Mouse (Mus musculus) kidney, postnatal 25 days (tissue): ENCODE measurements at regions not wholly inside any gene's neighbourhood (a gene's known extent, or its start where the extent isn't known, plus 50 kb on each side); places are given as distances from the start of the nearest gene placed in this dataset.

ENCODE experiments used
- DNase-seq, 2 experiments: peaks; one replicate each; pipeline ENCODE4 v3.0.0; 2021; ENCODE audit warnings: mixed read lengths in 2 of 2

DNA sequence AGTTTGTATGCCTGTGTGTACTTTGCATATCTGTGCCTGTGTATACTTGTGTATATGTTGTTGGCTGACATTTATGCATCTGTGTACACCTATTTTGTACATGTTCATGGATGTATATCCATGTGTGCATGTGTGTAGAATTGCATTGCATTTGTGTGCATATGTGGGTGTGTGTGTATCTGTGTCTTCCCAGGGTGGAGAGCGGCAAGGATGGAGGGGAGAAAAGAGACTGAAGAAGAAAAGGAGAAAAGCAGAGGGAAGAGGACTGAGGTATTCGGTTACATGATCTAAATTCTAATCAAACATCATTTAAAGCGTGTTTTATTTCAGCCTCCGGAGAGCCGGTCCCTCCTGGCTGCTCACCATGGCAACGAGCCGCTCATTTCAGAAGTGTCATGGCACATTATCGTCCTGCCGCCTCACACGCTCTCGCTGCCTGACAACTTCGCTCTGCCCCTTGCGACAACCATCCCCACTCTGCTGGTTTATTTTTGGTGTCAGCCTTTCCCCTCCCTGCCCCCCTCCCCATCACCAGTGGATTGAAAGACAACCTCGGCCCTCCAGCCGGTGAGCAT, 58.6 kb downstream of the Mrm1 start:
- DNase-seq = no peak

GRCm38 (mm10) chr11:84759478-84759986, 59.8 kb downstream of the Mrm1 start:
- DNase-seq = peak; percentile 34 to 51

GRCm38 (mm10) chr11:84752007-84752406, 67.3 kb downstream of the Mrm1 start:
- DNase-seq = peak in 1 of 2 experiments; percentile 12

GRCm38 (mm10) chr11:84749490-84750349, 69.6 kb downstream of the Mrm1 start:
- DNase-seq = peak in 1 of 2 experiments; percentile 8

- peak; percentile 7 to 42 for DNase-seq
These were observed 80.3 kb downstream of the Mrm1 start for GRCm38 (mm10) chr11:84738769-84739589.

DNA sequence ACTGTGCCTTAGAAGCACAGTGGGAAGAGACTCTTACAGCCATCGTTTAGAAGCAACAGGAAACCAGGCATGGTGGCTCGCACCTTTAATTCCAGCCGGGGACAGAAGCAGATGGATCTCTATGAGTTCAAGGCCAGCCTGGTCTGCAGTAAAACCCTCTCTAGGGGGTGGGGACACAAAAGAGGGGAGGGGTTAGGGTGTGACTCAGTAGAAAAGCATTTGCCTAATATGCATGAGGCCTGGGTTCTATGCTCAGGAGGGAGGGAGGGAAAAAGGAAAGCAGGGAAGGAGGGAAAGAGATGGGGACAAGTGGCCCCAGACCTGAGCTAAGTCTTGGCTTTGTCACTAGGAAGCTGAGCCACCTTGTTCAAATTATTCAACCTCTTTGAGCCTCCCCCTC, 81.2 kb downstream of the Mrm1 start:
- no peak for DNase-seq

- no peak for DNase-seq
These were observed 87.4 kb downstream of the Mrm1 start for GRCm38 (mm10) chr11:84731890-84732289.

DNA sequence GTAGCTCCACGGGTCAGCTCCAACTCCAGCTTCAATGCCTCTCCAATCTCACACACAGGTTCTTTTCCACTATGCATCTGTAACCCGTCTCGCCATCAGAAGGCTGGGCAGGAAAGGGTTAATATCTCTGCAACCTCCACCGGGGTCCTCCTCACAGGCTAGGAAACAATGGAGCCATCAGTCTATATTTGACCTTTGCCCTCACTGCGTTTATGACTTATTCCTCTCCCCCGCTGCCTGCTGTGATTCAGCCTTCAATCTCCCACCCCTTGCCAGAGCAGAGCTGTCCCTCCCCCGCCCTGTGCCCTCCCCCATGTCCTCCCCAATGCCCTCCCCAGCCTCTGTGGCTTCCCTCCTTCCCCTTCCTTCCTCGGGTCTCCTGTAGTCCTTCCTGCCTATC, 89.1 kb downstream of the Mrm1 start:
- no peak for DNase-seq

DNA sequence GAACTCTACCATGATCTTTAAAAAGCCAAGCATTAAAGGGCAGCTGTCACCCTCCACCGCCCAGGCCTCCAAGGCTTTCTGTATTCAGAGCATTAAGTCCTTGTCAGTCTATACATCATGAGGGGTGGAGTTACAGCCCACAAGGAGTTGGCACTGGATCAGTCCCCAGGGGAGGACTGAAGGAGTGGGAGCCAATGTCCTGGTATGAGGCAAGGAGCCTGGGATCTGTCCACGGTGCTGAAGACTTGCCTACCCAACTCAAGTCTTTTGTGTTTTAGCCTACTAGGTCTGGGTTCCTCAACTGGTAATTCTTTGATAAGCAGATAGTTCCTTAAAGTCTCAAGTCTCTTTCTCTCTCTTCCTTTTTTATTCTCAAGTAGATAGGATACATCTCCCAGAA, 90.1 kb downstream of the Mrm1 start:
- DNase-seq = peak; percentile 62 to 74

GRCm38 (mm10) chr11:84725936-84726613, 93.2 kb downstream of the Mrm1 start:
- no peak for DNase-seq

DNA sequence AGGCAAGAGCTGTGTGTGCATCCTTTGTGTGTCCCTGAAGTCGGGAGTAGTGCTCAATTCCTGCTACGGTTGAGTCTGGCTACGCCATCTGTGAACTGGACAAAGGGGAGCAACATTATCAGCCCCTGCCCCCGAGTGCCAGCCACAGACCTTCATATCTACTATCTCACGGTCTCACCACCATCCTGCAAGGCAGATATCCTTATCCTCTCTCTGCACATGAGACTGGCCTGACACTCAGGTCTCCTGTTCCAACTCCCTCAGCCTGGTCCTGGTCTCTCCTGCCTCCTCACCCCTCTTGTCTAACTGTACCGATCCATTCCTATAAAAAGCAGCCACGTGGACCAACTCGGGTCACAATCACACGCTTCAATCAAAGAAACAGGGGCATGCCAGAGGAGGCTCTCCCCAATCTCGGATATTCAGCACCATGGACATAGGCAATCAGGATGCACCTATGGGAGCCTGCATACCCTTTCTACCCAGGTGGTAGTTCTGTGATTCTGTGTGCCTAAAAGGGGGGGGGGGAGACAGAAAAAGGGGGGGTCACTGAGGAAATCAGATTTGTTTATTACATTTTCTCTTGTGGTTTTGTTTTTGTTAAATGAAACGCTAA, 94.0 kb downstream of the Mrm1 start:
- DNase-seq = no peak

- DNase-seq = peak in 1 of 2 experiments; percentile 23
These were observed 95.2 kb downstream of the Mrm1 start for GRCm38 (mm10) chr11:84724080-84724479.

- no peak for DNase-seq
These were observed 96.6 kb downstream of the Mrm1 start for GRCm38 (mm10) chr11:84722658-84723201.

DNA sequence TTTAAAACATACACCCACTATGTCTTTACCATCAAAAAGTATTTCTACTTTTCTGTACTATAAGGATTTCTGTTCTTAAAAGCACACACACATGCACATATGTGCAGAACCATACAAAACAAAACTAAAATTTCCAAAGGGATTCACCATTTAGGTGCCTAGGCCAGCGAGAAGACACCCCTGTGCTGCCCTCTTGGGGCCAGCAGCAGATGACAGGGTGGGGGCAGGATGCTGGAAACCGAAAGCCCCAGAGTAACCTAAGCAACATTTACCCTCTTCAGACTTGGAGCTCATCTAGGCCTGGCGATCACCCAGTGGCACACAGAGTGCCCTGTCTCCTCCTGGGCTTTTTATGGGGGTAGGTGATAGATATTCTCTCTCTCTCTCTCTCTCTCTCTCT, 97.3 kb downstream of the Mrm1 start:
- no peak for DNase-seq

- DNase-seq = no peak
These were observed 98.2 kb downstream of the Mrm1 start for GRCm38 (mm10) chr11:84721150-84721549.

DNA sequence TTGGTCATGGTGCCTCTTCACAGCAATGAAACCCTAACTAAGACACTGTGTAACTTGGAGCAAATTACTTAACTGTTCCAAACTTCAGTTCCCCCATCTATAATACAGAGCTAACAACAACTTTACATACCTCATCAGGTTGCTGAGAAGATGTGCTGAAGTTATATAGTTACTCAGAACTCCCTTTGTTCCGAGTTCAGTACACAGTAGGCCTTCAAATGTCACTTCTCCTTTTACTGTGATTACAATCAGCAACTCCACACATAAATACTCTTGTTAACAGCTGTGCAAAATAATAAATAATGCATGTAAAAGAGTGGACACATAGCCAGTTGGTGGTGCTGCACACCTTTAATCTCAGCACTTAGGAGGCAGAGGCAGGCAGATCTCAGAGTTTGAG, 99.5 kb downstream of the Mrm1 start:
- no peak for DNase-seq

- no peak for DNase-seq
These were observed 106.6 kb downstream of the Mrm1 start for GRCm38 (mm10) chr11:84712731-84713130.

GRCm38 (mm10) chr11:84711886-84712285, 107.4 kb downstream of the Mrm1 start:
- no peak for DNase-seq

DNA sequence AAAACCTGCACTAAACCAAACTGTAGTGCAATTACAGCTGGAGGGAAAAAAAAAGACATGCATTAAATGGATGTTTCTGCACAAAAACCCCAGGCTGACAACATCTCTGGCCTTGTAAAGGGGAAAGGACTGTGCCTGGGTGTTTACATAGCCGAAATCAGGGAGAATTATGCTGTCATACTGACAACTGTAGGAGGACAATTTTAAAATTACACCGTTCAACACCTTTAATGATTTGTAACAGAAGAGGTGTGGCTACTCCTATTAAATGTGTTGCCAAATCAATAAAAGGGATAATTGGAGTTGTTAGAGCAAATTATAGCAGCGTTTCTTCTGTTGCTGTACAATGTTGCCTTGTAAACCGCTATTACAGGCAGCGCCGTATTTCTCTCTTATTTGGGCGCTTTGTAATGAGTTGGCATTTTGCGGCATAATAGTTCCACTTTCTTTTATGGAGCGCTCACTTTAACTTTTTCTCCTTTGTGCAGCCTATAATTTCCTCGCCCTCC, 111.0 kb downstream of the Mrm1 start:
- no peak for DNase-seq

DNA sequence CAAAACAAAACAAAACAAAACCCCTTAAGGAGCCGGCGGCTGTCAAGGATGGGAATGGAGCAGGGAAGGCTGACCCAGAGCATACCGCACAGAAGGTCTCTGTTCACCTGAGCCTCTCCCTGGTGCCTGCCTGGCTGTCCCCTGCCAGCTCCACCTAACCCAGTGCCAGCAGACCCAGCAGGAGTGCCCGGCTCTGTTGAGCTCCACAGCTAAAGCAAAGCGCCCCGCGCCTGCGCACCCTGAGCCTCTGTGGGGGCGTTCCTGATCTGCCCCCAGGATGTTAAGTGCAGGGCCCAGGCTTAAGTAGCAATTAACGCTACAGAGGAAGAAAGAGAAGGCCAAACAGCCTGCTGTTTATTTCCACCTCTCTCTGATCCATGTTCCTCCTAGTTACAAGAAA, 111.5 kb downstream of the Mrm1 start:
- DNase-seq = no peak

- no peak for DNase-seq
These were observed 112.6 kb downstream of the Mrm1 start for GRCm38 (mm10) chr11:84706692-84707091.
